In genomic region chr11:102442089-102442488, GRCm38 (mm10) we compare ENCODE assay signal across 22 mouse cellular contexts. TPM values are rescaled to one million over a fixed set of nuclear protein-coding genes. Genes with fewer than 3 reads are reported as not detected.
DNase-seq lines count a peak whose midpoint lies in the region; ATAC-seq and TF ChIP-seq lines count a peak whose summit lies in the region.
"Had no signal": no experiment of that assay in that cellular context is flagged by ENCODE, and none has a peak within 500 bp of the region (broad histone marks: within the 10 kb centered on the region; RNA-seq: fewer than 3 reads in every experiment).

No protein-coding gene starts in this region.

- no peak overlapping the region for H3K9ac ChIP-seq in embryonic facial prominence, embryonic 13.5 days
- H3K9ac ChIP-seq in heart, postnatal 0 days (replicated peaks; ENCODE audit: low read depth, low read length) = no peak overlapping the region
- H3K9ac ChIP-seq: embryonic facial prominence, embryonic 12.5 days; embryonic facial prominence, embryonic 15.5 days had no signal

- H3K4me1 ChIP-seq in embryonic facial prominence, embryonic 13.5 days = peaks cover 43% of the 10 kb centered on the region
- peaks cover 59% of the 10 kb centered on the region for H3K4me1 ChIP-seq in embryonic facial prominence, embryonic 10.5 days
- peaks cover 33% of the 10 kb centered on the region for H3K4me1 ChIP-seq in heart, postnatal 0 days (ENCODE audit: control insufficient read depth, insufficient read depth)

- peak; percentile 23 for DNase-seq in cerebellum, adult 8-10 months
- DNase-seq in cerebellum, adult 18-20 months = no peak
- no peak for DNase-seq in embryonic facial prominence, embryonic 10.5 days (ENCODE audit: low spot score)
- no peak for DNase-seq in heart, postnatal 0 days (ENCODE audit: low spot score)
- no peak for DNase-seq in heart, postnatal 14 days
- no peak for DNase-seq in urinary bladder, postnatal 4 days (ENCODE audit: low spot score in 2 of 2)
- DNase-seq: adrenal gland, adult 2 months; adrenal gland, postnatal 10 days; adrenal gland, postnatal 25 days; cerebellum, adult 11 months; cerebellum, adult 9-11 months; cerebellum, postnatal 36 days; embryo, embryonic 11 days had no signal

- peak; percentile 37 for TF ChIP-seq POLR2A in myocyte (IDR thresholded peaks at IDR 0.05; ENCODE audit: insufficient read length, low read depth)

- TF ChIP-seq CTCF in heart, postnatal 0 days (IDR thresholded peaks at IDR 0.05; ENCODE audit: low read depth) = no peak

- intact Hi-C loops in heart, postnatal 14 days (cut with DNase I) = no loop called here

- H3ac ChIP-seq in myocyte (ENCODE audit: control insufficient read depth, insufficient read length) = no peak overlapping the region

- peaks cover 11% of the 10 kb centered on the region; the same call in 1 of the 2 replicates for H3K27me3 ChIP-seq in embryonic facial prominence, embryonic 13.5 days
- H3K27me3 ChIP-seq in embryonic facial prominence, embryonic 10.5 days (replicated peaks; ENCODE audit: low read depth, poor library complexity, severe bottlenecking) = peaks cover 45% of the 10 kb centered on the region
- H3K27me3 ChIP-seq in heart, postnatal 0 days (ENCODE audit: control insufficient read depth, insufficient read depth, low read length) = no peaks in the 10 kb centered on the region
- H3K27me3 ChIP-seq in myocyte (ENCODE audit: control insufficient read depth, insufficient read depth, insufficient read length) = no peaks in the 10 kb centered on the region
- H3K27me3 ChIP-seq: embryonic facial prominence, embryonic 15.5 days had no signal

- H3K79me2 ChIP-seq in myocyte (ENCODE audit: control insufficient read depth, insufficient read depth) = no peaks in the 10 kb centered on the region

- 0 out of 2 replicates have a peak overlapping the region, but pooled peaks have one; percentile 7 for H3K4me3 ChIP-seq in embryonic facial prominence, embryonic 13.5 days
- no peak overlapping the region for H3K4me3 ChIP-seq in embryonic facial prominence, embryonic 10.5 days
- H3K4me3 ChIP-seq in heart, postnatal 0 days (ENCODE audit: low read depth, low read length) = no peak overlapping the region
- H3K4me3 ChIP-seq in myocyte = peak overlapping the region; percentile 11
- H3K4me3 ChIP-seq: embryonic facial prominence, embryonic 12.5 days; embryonic facial prominence, embryonic 15.5 days; erythroblast, embryonic 14.5 days; forebrain, embryonic 10.5 days; forebrain, embryonic 12.5 days had no signal

- H3K36me3 ChIP-seq in embryonic facial prominence, embryonic 13.5 days = peaks cover 67% of the 10 kb centered on the region
- peaks cover 70% of the 10 kb centered on the region for H3K36me3 ChIP-seq in embryonic facial prominence, embryonic 10.5 days (replicated peaks)
- H3K36me3 ChIP-seq in heart, postnatal 0 days (replicated peaks; ENCODE audit: control insufficient read depth, insufficient read depth, low read length) = peaks cover 22% of the 10 kb centered on the region
- peaks cover 8% of the 10 kb centered on the region for H3K36me3 ChIP-seq in myocyte (ENCODE audit: control insufficient read depth, insufficient read depth)

- H3K9me3 ChIP-seq in embryonic facial prominence, embryonic 13.5 days = no peaks in the 10 kb centered on the region
- H3K9me3 ChIP-seq in embryonic facial prominence, embryonic 10.5 days = no peaks in the 10 kb centered on the region
- H3K9me3 ChIP-seq in heart, postnatal 0 days (replicated peaks; ENCODE audit: control insufficient read depth, low read length) = no peaks in the 10 kb centered on the region
- H3K9me3 ChIP-seq: embryonic facial prominence, embryonic 12.5 days; embryonic facial prominence, embryonic 15.5 days; forebrain, embryonic 10.5 days; forebrain, embryonic 12.5 days had no signal

- H3K4me2 ChIP-seq in embryonic facial prominence, embryonic 13.5 days = no peak overlapping the region
- H3K4me2 ChIP-seq in heart, postnatal 0 days (ENCODE audit: low read depth, low read length) = no peak overlapping the region
- peak overlapping the region; percentile 22 for H3K4me2 ChIP-seq in myocyte (ENCODE audit: low read depth)
- H3K4me2 ChIP-seq: embryonic facial prominence, embryonic 12.5 days; embryonic facial prominence, embryonic 15.5 days; forebrain, embryonic 12.5 days had no signal

- no peak for TF ChIP-seq EP300 in heart, postnatal 0 days (IDR thresholded peaks at IDR 0.05; ENCODE audit: low read depth)

- WGBS in embryonic facial prominence, embryonic 13.5 days = 92% methylated on average over 6 of the region's 6 CpGs
- 92% methylated on average over 6 of the region's 6 CpGs for WGBS in embryonic facial prominence, embryonic 10.5 days
- 80% methylated on average over 6 of the region's 6 CpGs for WGBS in heart, postnatal 0 days

- no peak overlapping the region; the same call in 1 of the 2 replicates for H3K27ac ChIP-seq in embryonic facial prominence, embryonic 13.5 days
- H3K27ac ChIP-seq in embryonic facial prominence, embryonic 10.5 days (replicated peaks) = no peak overlapping the region
- peak overlapping the region; percentile 40; the same call in 1 of the 2 replicates for H3K27ac ChIP-seq in heart, postnatal 0 days (ENCODE audit: low read depth)
- H3K27ac ChIP-seq: embryonic facial prominence, embryonic 12.5 days; embryonic facial prominence, embryonic 15.5 days; forebrain, embryonic 10.5 days; forebrain, embryonic 12.5 days had no signal

- ATAC-seq in embryonic facial prominence, embryonic 13.5 days (ENCODE audit: insufficient number of reproducible peaks, insufficient read depth, low FRiP score, low TSS enrichment, low read depth) = no peak
- ATAC-seq in heart, postnatal 0 days (ENCODE audit: insufficient read depth, low read depth) = no peak
- ATAC-seq: forebrain, embryonic 14.5 days; forebrain, embryonic 16.5 days had no signal

TF ChIP-seq in myocyte, 11 proteins besides CTCF, POLR2A, EP300 and RAD21:
- TF ChIP-seq MYOG (IDR thresholded peaks at IDR 0.05; ENCODE audit: control insufficient read depth in 1 of 3, insufficient read depth in 1 of 3, insufficient read length in 2 of 3, low read depth in 2 of 3) = peak in 2 of 3 experiments; percentile 21 to 36
- no peak for TF ChIP-seq TCF3 (IDR thresholded peaks at IDR 0.05; ENCODE audit: insufficient read length, low read depth)
- TF ChIP-seq SRF (IDR thresholded peaks at IDR 0.05; ENCODE audit: control insufficient read depth, insufficient read length, low read depth) = no peak
- peak in 1 of 3 experiments; percentile 55 for TF ChIP-seq MYOD1 (IDR thresholded peaks at IDR 0.05; ENCODE audit: control insufficient read depth in 1 of 3, insufficient read length in 2 of 3, low read depth in 2 of 3)
- TF ChIP-seq POLR2AphosphoS2 (IDR thresholded peaks at IDR 0.05; ENCODE audit: insufficient read length, low read depth) = peak; percentile 34

RNA-seq across cellular contexts. Expression of gene Fam171a2, which starts 5.4 kb away (rescaled TPM):
- 8.1 and 8.2 TPM in 2 replicates for polyA plus RNA-seq in embryonic facial prominence, embryonic 13.5 days (2015; fragmentation: Nextera tagmentation; extraction: Ambion mirVana)
- 3.4 and 3.7 TPM in 2 replicates for polyA plus RNA-seq in embryonic facial prominence, embryonic 10.5 days (2016; fragmentation: Nextera tagmentation; extraction: Ambion mirVana)
- total RNA-seq in heart, postnatal 0 days (2014; rRNA removed; ENCODE audit: low replicate concordance) = 40.8 and 58.6 TPM in 2 replicates
- polyA plus RNA-seq in heart, postnatal 0 days (2015; fragmentation: Nextera tagmentation; extraction: Ambion mirVana) = 1.7 and 1.8 TPM in 2 replicates
- total RNA-seq in heart, postnatal 14 days (2021) = 10 to 100 TPM; 10.5 to 11.4 TPM
- 162 TPM for polyA plus RNA-seq in myocyte (2012; fragmentation: generic; extraction: Trizol)

RNA-seq across cellular contexts. Expression of gene Grn, which starts 12.0 kb away (rescaled TPM):
- 124 and 126 TPM in 2 replicates for polyA plus RNA-seq in embryonic facial prominence, embryonic 13.5 days (2015; fragmentation: Nextera tagmentation; extraction: Ambion mirVana)
- polyA plus RNA-seq in embryonic facial prominence, embryonic 10.5 days (2016; fragmentation: Nextera tagmentation; extraction: Ambion mirVana) = 79.4 and 87.3 TPM in 2 replicates
- 134 and 162 TPM in 2 replicates for total RNA-seq in heart, postnatal 0 days (2014; rRNA removed; ENCODE audit: low replicate concordance)
- polyA plus RNA-seq in heart, postnatal 0 days (2015; fragmentation: Nextera tagmentation; extraction: Ambion mirVana) = 174 and 176 TPM in 2 replicates
- total RNA-seq in heart, postnatal 14 days (2021) = 100 to 1,000 TPM; 130 to 136 TPM
- 174 TPM for polyA plus RNA-seq in myocyte (2012; fragmentation: generic; extraction: Trizol)

RNA-seq across cellular contexts. Expression of gene Itga2b, which starts 27.8 kb away (rescaled TPM):
- polyA plus RNA-seq in embryonic facial prominence, embryonic 13.5 days (2015; fragmentation: Nextera tagmentation; extraction: Ambion mirVana) = 6.2 and 6.7 TPM in 2 replicates
- polyA plus RNA-seq in embryonic facial prominence, embryonic 10.5 days (2016; fragmentation: Nextera tagmentation; extraction: Ambion mirVana) = 3.9 and 6.5 TPM in 2 replicates
- total RNA-seq in heart, postnatal 0 days (2014; rRNA removed; ENCODE audit: low replicate concordance) = 4.3 and 4.8 TPM in 2 replicates
- polyA plus RNA-seq in heart, postnatal 0 days (2015; fragmentation: Nextera tagmentation; extraction: Ambion mirVana) = 5.4 and 5.6 TPM in 2 replicates
- total RNA-seq in heart, postnatal 14 days (2021) = 1 to 10 TPM; 3.1 to 3.3 TPM
- 7.2 TPM for polyA plus RNA-seq in myocyte (2012; fragmentation: generic; extraction: Trizol)

RNA-seq across cellular contexts. Expression of gene Slc25a39, which starts 34.3 kb away (rescaled TPM):
- polyA plus RNA-seq in embryonic facial prominence, embryonic 13.5 days (2015; fragmentation: Nextera tagmentation; extraction: Ambion mirVana) = 191 and 195 TPM in 2 replicates
- 229 and 241 TPM in 2 replicates for polyA plus RNA-seq in embryonic facial prominence, embryonic 10.5 days (2016; fragmentation: Nextera tagmentation; extraction: Ambion mirVana)
- total RNA-seq in heart, postnatal 0 days (2014; rRNA removed; ENCODE audit: low replicate concordance) = 281 and 322 TPM in 2 replicates
- 267 and 269 TPM in 2 replicates for polyA plus RNA-seq in heart, postnatal 0 days (2015; fragmentation: Nextera tagmentation; extraction: Ambion mirVana)
- total RNA-seq in heart, postnatal 14 days (2021) = 100 to 1,000 TPM; 163 to 176 TPM
- 274 TPM for polyA plus RNA-seq in myocyte (2012; fragmentation: generic; extraction: Trizol)

RNA-seq across cellular contexts. Expression of gene Rundc3a, which starts 48.9 kb away (rescaled TPM):
- 3.6 and 5.2 TPM in 2 replicates for polyA plus RNA-seq in embryonic facial prominence, embryonic 13.5 days (2015; fragmentation: Nextera tagmentation; extraction: Ambion mirVana)
- 10.0 and 11.9 TPM in 2 replicates for polyA plus RNA-seq in embryonic facial prominence, embryonic 10.5 days (2016; fragmentation: Nextera tagmentation; extraction: Ambion mirVana)
- total RNA-seq in heart, postnatal 0 days (2014; rRNA removed; ENCODE audit: low replicate concordance) = 12.5 TPM in 1 of 2 replicates, not detected in the other
- polyA plus RNA-seq in heart, postnatal 0 days (2015; fragmentation: Nextera tagmentation; extraction: Ambion mirVana) = 0.74 and 0.92 TPM in 2 replicates
- total RNA-seq in heart, postnatal 14 days (2021) = under 1 TPM in 1 of 2 experiments, not detected in 1; 0.29 TPM
- polyA plus RNA-seq in myocyte (2012; fragmentation: generic; extraction: Trizol) = 10.3 TPM

Comparison
In these comparisons a context has a peak if more than half of its experiments do, and no peak if none do; other contexts are left out.
1. H3K4me3 ChIP-seq: peak in embryonic facial prominence, embryonic 13.5 days (single experiment) and myocyte (single experiment); none in embryonic facial prominence, embryonic 10.5 days (single experiment) and heart, postnatal 0 days (single experiment).
2. RNA of gene Fam171a2, which starts 5.4 kb away (polyA plus RNA-seq): 162 TPM in myocyte (single experiment); 8.1 to 8.2 TPM in embryonic facial prominence, embryonic 13.5 days, 3.4 to 3.7 TPM in embryonic facial prominence, embryonic 10.5 days and 1.7 to 1.8 TPM in heart, postnatal 0 days; every median in the first group is over 10 times any median in the second.